Mouse (Mus musculus) embryonic facial prominence, embryonic 15.5 days (tissue): ENCODE data around the gene Mettl16. TPM values are rescaled to one million over a fixed set of nuclear protein-coding genes. Genes with fewer than 3 reads are reported as not detected.

ENCODE experiments used
- ATAC-seq: fragments of 200-750 bp; cut with Nextera tagmentation; 2 replicates; pipeline ENCODE4 v1.8.0; 2017; ENCODE audit warnings: low read depth, moderate TSS enrichment; ENCODE audit not compliant: insufficient number of reproducible peaks, low FRiP score, low TSS enrichment
- H3K27ac ChIP-seq: fragments of 300-500 bp; sonication (generic); replicated peaks from 2 replicates; pipeline ENCODE4 v1.5.1; 2015; ENCODE audit warnings: mild to moderate bottlenecking, inconsistent platforms
- H3K27me3 ChIP-seq: fragments of 300-500 bp; sonication (generic); 2 replicates; pipeline ENCODE4 v1.6.1; 2015; ENCODE audit warnings: inconsistent platforms
- H3K36me3 ChIP-seq: fragments of 300-500 bp; sonication (generic); 2 replicates; pipeline ENCODE4 v1.6.1; 2015; ENCODE audit warnings: mild to moderate bottlenecking, inconsistent platforms
- H3K4me1 ChIP-seq: fragments of 300-500 bp; sonication (generic); 2 replicates; pipeline ENCODE4 v1.6.1; 2015; ENCODE audit warnings: inconsistent platforms
- H3K4me2 ChIP-seq: fragments of 300-500 bp; sonication (generic); replicated peaks from 2 replicates; pipeline ENCODE4 v1.6.1; 2015; ENCODE audit warnings: mild to moderate bottlenecking, inconsistent platforms
- H3K4me3 ChIP-seq: fragments of 300-500 bp; sonication (generic); replicated peaks from 2 replicates; pipeline ENCODE4 v1.5.1; 2015; ENCODE audit warnings: mild to moderate bottlenecking, inconsistent platforms
- H3K9ac ChIP-seq: fragments of 300-500 bp; sonication (generic); 2 replicates; pipeline ENCODE4 v1.6.1; 2015; ENCODE audit warnings: inconsistent platforms
- H3K9me3 ChIP-seq: fragments of 300-500 bp; sonication (generic); replicated peaks from 2 replicates; pipeline ENCODE4 v1.6.1; 2016; ENCODE audit warnings: inconsistent platforms
- WGBS: fragments of 180-500 bp; shearing (Covaris S2); methylation state at CpG from one replicate; pipeline ENCODE4 v1.1.7; 2015; 5-methylcytosine and 5-hydroxymethylcytosine counted together
- polyA plus RNA-seq: library from polyadenylated mRNA; unstranded; fragments of >200 nt; fragmentation: Nextera tagmentation; extraction: Ambion mirVana; gene quantifications from 2 replicates; pipeline ENCODE4 v1.2.1, GENCODE M21; 2015

The Mettl16 gene
- polyA plus RNA-seq, 1 experiment from 2014 or later, result 45.8 TPM

GRCm38 (mm10) chr11:74857756-74858155 lies 87.1 kb downstream of the Mettl16 start:
- H3K9me3 ChIP-seq, result no peaks in the 10 kb centered on the region
- H3K4me3 ChIP-seq, result no peak overlapping the region
- peaks cover 9% of the 10 kb centered on the region for H3K36me3 ChIP-seq
- no peaks in the 10 kb centered on the region for H3K4me1 ChIP-seq
- no peak overlapping the region for H3K4me2 ChIP-seq
- ATAC-seq, result no peak
- H3K27me3 ChIP-seq, result no peaks in the 10 kb centered on the region
- WGBS, result 83% methylated on average over 9 of the region's 9 CpGs
- H3K9ac ChIP-seq, result no peak overlapping the region
- H3K27ac ChIP-seq, result no peak overlapping the region

- 78% methylated on average over 5 of the region's 5 CpGs for WGBS
- peaks cover 10% of the 10 kb centered on the region; the same call in 1 of the 2 replicates for H3K4me1 ChIP-seq
- ATAC-seq, result no peak
Observed at GRCm38 (mm10) chr11:74862129-74862528, 91.5 kb downstream of the Mettl16 start.

GRCm38 (mm10) chr11:74863471-74863870 lies 92.8 kb downstream of the Mettl16 start:
- 28% methylated on average over 11 of the region's 11 CpGs for WGBS
- Histone ChIP-seq H3K9ac (no peak overlapping the region), H3K4me1 (peaks cover 10% of the 10 kb centered on the region; the same call in 1 of the 2 replicates), H3K27ac (no peak overlapping the region), H3K9me3 (no peaks in the 10 kb centered on the region), H3K36me3 (peaks cover 11% of the 10 kb centered on the region; the same call in 1 of the 2 replicates), H3K4me3 (no peak overlapping the region), H3K27me3 (no peaks in the 10 kb centered on the region), H3K4me2 (no peak overlapping the region)
- no peak for ATAC-seq

More at GRCm38 (mm10) chr11:74862129-74862528, 91.5 kb downstream of the Mettl16 start:
- no peak overlapping the region for H3K9ac ChIP-seq
- no peak overlapping the region for H3K4me2 ChIP-seq
- no peak overlapping the region for H3K27ac ChIP-seq
- no peaks in the 10 kb centered on the region for H3K9me3 ChIP-seq
- no peak overlapping the region for H3K4me3 ChIP-seq
- no peaks in the 10 kb centered on the region for H3K27me3 ChIP-seq
- peaks cover 3% of the 10 kb centered on the region; the same call in 1 of the 2 replicates for H3K36me3 ChIP-seq

- Histone ChIP-seq H3K4me3 (no peak overlapping the region), H3K9ac (no peak overlapping the region), H3K4me1 (peaks cover 10% of the 10 kb centered on the region; the same call in 1 of the 2 replicates), H3K9me3 (no peaks in the 10 kb centered on the region), H3K36me3 (peaks cover 11% of the 10 kb centered on the region; the same call in 1 of the 2 replicates), H3K27me3 (no peaks in the 10 kb centered on the region), H3K4me2 (no peak overlapping the region), H3K27ac (no peak overlapping the region)
- no peak for ATAC-seq
- 78% methylated on average over 9 of the region's 9 CpGs for WGBS
Observed at GRCm38 (mm10) chr11:74864421-74864820, 93.8 kb downstream of the Mettl16 start.

- Histone ChIP-seq H3K27ac (no peak overlapping the region), H3K27me3 (no peaks in the 10 kb centered on the region), H3K4me1 (peaks cover 10% of the 10 kb centered on the region; the same call in 1 of the 2 replicates), H3K9ac (no peak overlapping the region), H3K36me3 (peaks cover 11% of the 10 kb centered on the region; the same call in 1 of the 2 replicates), H3K9me3 (no peaks in the 10 kb centered on the region), H3K4me3 (no peak overlapping the region), H3K4me2 (no peak overlapping the region)
- 79% methylated on average over 9 of the region's 9 CpGs for WGBS
- no peak for ATAC-seq
Observed at GRCm38 (mm10) chr11:74865252-74865651, 94.6 kb downstream of the Mettl16 start.

GRCm38 (mm10) chr11:74866640-74867039 lies 96.0 kb downstream of the Mettl16 start:
- Histone ChIP-seq H3K9ac (no peak overlapping the region), H3K27ac (0 out of 2 replicates have a peak overlapping the region, but pooled peaks have one; percentile 48), H3K36me3 (peaks cover 11% of the 10 kb centered on the region; the same call in 1 of the 2 replicates), H3K4me3 (no peak overlapping the region), H3K4me1 (peaks cover 15% of the 10 kb centered on the region; the same call in 1 of the 2 replicates), H3K27me3 (no peaks in the 10 kb centered on the region), H3K9me3 (no peaks in the 10 kb centered on the region), H3K4me2 (no peak overlapping the region)
- no peak for ATAC-seq
- WGBS, result 74% methylated on average over 4 of the region's 4 CpGs

- Histone ChIP-seq H3K36me3 (peaks cover 11% of the 10 kb centered on the region; the same call in 1 of the 2 replicates), H3K4me3 (no peak overlapping the region), H3K4me1 (peaks cover 21% of the 10 kb centered on the region), H3K9ac (no peak overlapping the region), H3K27me3 (no peaks in the 10 kb centered on the region), H3K4me2 (no peak overlapping the region), H3K9me3 (no peaks in the 10 kb centered on the region), H3K27ac (peak overlapping the region; percentile 48; the same call in 1 of the 2 replicates)
- 84% methylated on average over 2 of the region's 2 CpGs for WGBS
- no peak for ATAC-seq
Observed at GRCm38 (mm10) chr11:74867181-74867580, 96.6 kb downstream of the Mettl16 start.

- H3K27me3 ChIP-seq, result no peaks in the 10 kb centered on the region
- peaks cover 11% of the 10 kb centered on the region; the same call in 1 of the 2 replicates for H3K36me3 ChIP-seq
- no peak overlapping the region for H3K4me3 ChIP-seq
- H3K9ac ChIP-seq, result no peak overlapping the region
- ATAC-seq, result no peak
- H3K4me2 ChIP-seq, result no peak overlapping the region
- H3K27ac ChIP-seq, result no peak overlapping the region
- peaks cover 22% of the 10 kb centered on the region for H3K4me1 ChIP-seq
- WGBS, result 85% methylated on average over 13 of the region's 13 CpGs
- no peaks in the 10 kb centered on the region for H3K9me3 ChIP-seq
Observed at GRCm38 (mm10) chr11:74868046-74868760, 97.6 kb downstream of the Mettl16 start.

GRCm38 (mm10) chr11:74869603-74870002 lies 99.0 kb downstream of the Mettl16 start:
- Histone ChIP-seq H3K9me3 (no peaks in the 10 kb centered on the region), H3K4me2 (no peak overlapping the region)
- WGBS, result 87% methylated on average over 6 of the region's 6 CpGs

GRCm38 (mm10) chr11:74870544-74870943 lies 99.9 kb downstream of the Mettl16 start:
- Histone ChIP-seq H3K36me3 (peaks cover 8% of the 10 kb centered on the region; the same call in 1 of the 2 replicates), H3K9ac (no peak overlapping the region), H3K4me1 (peaks cover 20% of the 10 kb centered on the region), H3K27me3 (no peaks in the 10 kb centered on the region), H3K4me2 (no peak overlapping the region), H3K4me3 (no peak overlapping the region), H3K9me3 (no peaks in the 10 kb centered on the region), H3K27ac (peak overlapping the region; percentile 28; the same call in 1 of the 2 replicates)
- no peak for ATAC-seq
- WGBS, result 56% methylated on average over 4 of the region's 4 CpGs

More at GRCm38 (mm10) chr11:74869603-74870002, 99.0 kb downstream of the Mettl16 start:
- Histone ChIP-seq H3K27ac (no peak overlapping the region), H3K27me3 (no peaks in the 10 kb centered on the region), H3K4me1 (peaks cover 14% of the 10 kb centered on the region), H3K4me3 (no peak overlapping the region), H3K36me3 (peaks cover 11% of the 10 kb centered on the region; the same call in 1 of the 2 replicates), H3K9ac (no peak overlapping the region)
- no peak for ATAC-seq

GRCm38 (mm10) chr11:74870991-74871622 lies 100.5 kb downstream of the Mettl16 start:
- peak; percentile 58 for ATAC-seq
- 20% methylated on average over 12 of the region's 12 CpGs for WGBS

More at GRCm38 (mm10) chr11:74870991-74871622, 100.5 kb downstream of the Mettl16 start:
- Histone ChIP-seq H3K9me3 (no peaks in the 10 kb centered on the region), H3K9ac (no peak overlapping the region), H3K4me3 (no peak overlapping the region), H3K4me2 (no peak overlapping the region), H3K36me3 (peaks cover 8% of the 10 kb centered on the region; the same call in 1 of the 2 replicates), H3K27me3 (no peaks in the 10 kb centered on the region), H3K27ac (peak overlapping the region; percentile 28), H3K4me1 (peaks cover 20% of the 10 kb centered on the region)
